Mouse (Mus musculus) G1E (cell line): ENCODE measurements around the gene Aarsd1.
"Not testable (repeated sequence)": the region's sequence is repeated elsewhere in the genome, so short reads cannot be mapped to it uniquely, and the experiment has no call there.

ENCODE experiments used
- CTCF ChIP-seq: IDR thresholded peaks from 2 replicates; pipeline ENCODE4 v1.5.1; 2012; ENCODE audit warnings: low read depth, low read length, inconsistent platforms, mixed read lengths
- GATA1 ChIP-seq: IDR thresholded peaks from 2 replicates; pipeline ENCODE4 v1.6.1; 2012; ENCODE audit warnings: borderline replicate concordance, low read length, inconsistent platforms, mixed read lengths
- GATA2 ChIP-seq: IDR thresholded peaks from 2 replicates; pipeline ENCODE4 v1.6.1; 2012; ENCODE audit warnings: low read depth, low read length, inconsistent platforms, borderline replicate concordance
- POLR2AphosphoS5 ChIP-seq: IDR thresholded peaks from 2 replicates; pipeline ENCODE4 v1.6.1; 2012; ENCODE audit warnings: low read depth, low read length, inconsistent platforms; ENCODE audit not compliant: insufficient replicate concordance
- TAL1 ChIP-seq: conservative IDR thresholded peaks from 2 replicates; pipeline ENCODE4 v1.6.1; 2012; ENCODE audit warnings: low read depth, low read length, inconsistent platforms, mixed read lengths

DNA sequence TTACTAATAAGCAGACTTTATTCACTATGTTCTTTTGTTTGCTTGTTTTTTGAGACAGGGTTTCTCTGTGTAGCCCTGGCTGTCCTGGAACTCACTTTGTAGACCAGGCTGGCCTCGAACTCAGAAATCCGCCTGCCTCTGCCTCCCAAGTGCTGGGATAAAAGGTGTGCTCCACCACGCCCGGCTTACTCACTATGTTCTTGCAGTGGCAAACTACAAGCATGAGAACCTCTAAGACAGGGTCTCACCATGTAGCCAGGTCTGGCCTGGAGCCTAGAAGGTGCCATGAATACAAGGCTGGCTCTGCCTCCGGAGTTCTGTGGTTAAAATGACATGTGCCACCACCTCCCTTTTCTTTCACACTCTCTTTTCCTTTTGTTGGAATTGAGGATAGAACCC is 49.1 kb upstream of the Aarsd1 start:
- TF ChIP-seq CTCF, GATA1, GATA2, POLR2AphosphoS5, TAL1: not testable (repeated sequence)
